ENCODE assay signal across 15 mouse cellular contexts in the genomic region with DNA sequence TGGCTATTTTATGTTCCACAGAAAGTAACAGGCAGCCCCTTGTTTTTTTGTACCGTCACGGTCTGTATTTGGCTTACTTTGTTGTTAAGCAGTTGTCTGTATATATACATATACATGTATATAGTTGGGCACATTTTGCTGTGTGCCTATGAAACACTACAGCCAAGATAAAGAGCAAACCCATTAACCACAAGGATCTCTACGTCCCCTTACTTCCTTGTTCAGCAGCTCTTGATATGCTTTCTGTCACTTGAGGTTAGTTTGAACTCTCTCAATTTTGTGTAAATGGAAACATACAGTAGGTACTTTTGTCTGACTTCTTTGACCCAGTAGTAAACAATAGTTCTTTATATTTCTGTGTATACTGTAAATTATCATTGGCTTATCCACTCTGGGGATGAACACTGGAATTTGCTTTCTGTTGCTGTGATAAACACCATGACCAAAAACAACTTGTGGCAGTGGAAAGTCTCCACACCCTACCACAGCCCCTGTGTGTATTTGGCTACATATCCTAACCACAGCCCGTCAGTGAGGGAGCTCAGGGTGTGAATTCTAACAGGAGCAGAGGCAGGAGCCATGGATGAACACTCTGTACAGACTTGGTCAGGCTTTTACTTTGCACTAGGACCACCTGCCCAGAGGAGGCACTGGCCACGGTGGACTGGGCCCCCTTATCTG.
"Had no signal": no experiment of that assay in that cellular context is flagged by ENCODE, and none has a peak within 500 bp of the region (broad histone marks: within the 10 kb centered on the region; RNA-seq: fewer than 3 reads in every experiment).

No protein-coding gene starts in this region.

- H3K9me3 ChIP-seq: limb, embryonic 15.5 days; liver, embryonic 12.5 days; midbrain, embryonic 10.5 days; neural tube, embryonic 12.5 days had no signal

- H3K4me2 ChIP-seq: limb, embryonic 15.5 days; liver, embryonic 12.5 days; lung, embryonic 14.5 days; neural tube, embryonic 12.5 days had no signal

- H3K27ac ChIP-seq: limb, embryonic 15.5 days; liver, embryonic 12.5 days; midbrain, embryonic 10.5 days; neural tube, embryonic 12.5 days had no signal

- H3K27me3 ChIP-seq: limb, embryonic 15.5 days; liver, embryonic 12.5 days; neural tube, embryonic 12.5 days had no signal

- H3K4me3 ChIP-seq: limb, embryonic 15.5 days; liver, embryonic 12.5 days; midbrain, embryonic 10.5 days; myocyte; neural tube, embryonic 12.5 days had no signal

- H3K9ac ChIP-seq: limb, embryonic 15.5 days; liver, embryonic 12.5 days; lung, embryonic 14.5 days; neural tube, embryonic 12.5 days had no signal

- DNase-seq: kidney, adult 9 months; kidney, postnatal 14 days; layer of hippocampus, postnatal 36 days; lung, embryonic 14.5 days; midbrain, embryonic 14.5 days; retina, postnatal 1 day; right cerebral cortex, postnatal 4 days; spleen, adult 18-20 months; thymus, adult 18-20 months; thymus, postnatal 25 days had no signal

- ATAC-seq: liver, embryonic 12.5 days had no signal

- H3K4me1 ChIP-seq: midbrain, embryonic 10.5 days; neural tube, embryonic 12.5 days had no signal
